Mouse (Mus musculus): ENCODE measurements around the gene Srgap1. TPM values are rescaled to one million over a fixed set of nuclear protein-coding genes. Genes with fewer than 3 reads are reported as not detected.

The Srgap1 gene
- polyA plus RNA-seq, 1 experiment, result 1.0 TPM

DNA sequence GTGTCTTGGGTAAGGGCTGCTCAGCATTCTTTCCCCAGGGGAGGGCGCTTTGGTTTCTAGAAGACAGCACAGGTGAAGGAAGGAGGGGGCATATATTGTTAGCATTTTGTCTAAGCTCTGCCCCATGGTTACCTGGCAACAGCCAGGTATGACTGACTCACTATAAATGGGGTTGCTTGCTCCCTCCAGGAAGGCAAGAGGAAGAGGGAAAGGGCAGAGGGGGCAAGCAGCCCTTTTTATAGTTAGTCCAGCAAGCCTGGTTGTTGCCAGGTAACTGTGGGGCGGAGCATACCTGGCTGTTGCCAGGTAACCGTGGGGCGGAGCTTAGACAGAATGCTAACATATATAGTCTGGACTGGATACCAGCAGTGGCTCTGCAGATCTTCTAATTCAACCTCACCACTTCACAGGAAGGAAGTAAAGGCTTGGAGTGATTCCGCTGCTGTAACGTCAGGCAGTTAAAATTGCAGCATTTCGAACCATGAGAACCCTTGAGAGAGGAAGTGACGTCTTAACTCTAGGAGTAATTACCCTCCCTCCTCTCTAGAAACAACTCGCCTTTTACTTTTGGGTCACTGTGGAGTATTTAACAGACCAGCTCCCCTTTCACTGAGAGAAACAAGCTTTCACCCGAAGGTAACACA is 74.7 kb downstream of the Srgap1 start:
- Histone ChIP-seq H3K4me1 (ENCODE audit: control insufficient read depth, insufficient read depth, low read length) (no peaks in the 10 kb centered on the region; the same call in 1 of the 2 replicates), H3K4me3 (replicated peaks; ENCODE audit: control insufficient read depth, low read depth, low read length) (no peak overlapping the region), H3K27ac (ENCODE audit: control insufficient read depth, insufficient read depth, low read depth, low read length, poor library complexity) (no peak overlapping the region)
- 49% methylated on average over 10 of the region's 10 CpGs for WGBS
- TF ChIP-seq CTCF (IDR thresholded peaks at IDR 0.05; ENCODE audit: control insufficient read depth, insufficient read depth, low read length) (no peak), POLR2A (IDR thresholded peaks at IDR 0.05; ENCODE audit: borderline replicate concordance, control insufficient read depth, low read depth, low read length) (no peak)

DNA sequence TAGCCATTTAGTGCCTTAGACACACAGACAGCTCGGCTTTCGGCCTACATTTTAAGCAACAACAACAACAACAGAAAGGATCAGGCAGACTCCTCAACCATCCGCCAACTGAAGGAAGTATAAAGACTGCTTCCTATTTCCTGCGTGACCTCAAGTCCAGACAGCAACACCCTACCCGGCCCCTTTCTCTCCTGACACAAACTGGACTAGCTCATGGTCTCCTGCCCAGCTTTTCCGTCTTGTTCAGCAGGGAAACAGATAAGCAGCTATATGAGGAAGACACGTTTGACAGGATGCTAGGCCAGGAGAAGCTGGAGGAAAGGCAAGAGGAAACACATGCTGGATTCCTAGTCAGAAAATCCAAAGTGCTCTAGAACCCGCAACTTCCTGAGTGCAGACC is 75.5 kb downstream of the Srgap1 start:
- no peak overlapping the region for H3K4me3 ChIP-seq (replicated peaks; ENCODE audit: control insufficient read depth, low read depth, low read length)
- H3K4me1 ChIP-seq (ENCODE audit: control insufficient read depth, insufficient read depth, low read length), result no peaks in the 10 kb centered on the region; the same call in 1 of the 2 replicates
- H3K27ac ChIP-seq (ENCODE audit: control insufficient read depth, insufficient read depth, low read depth, low read length, poor library complexity), result no peak overlapping the region
- TF ChIP-seq CTCF (IDR thresholded peaks at IDR 0.05; ENCODE audit: control insufficient read depth, insufficient read depth, low read length), result no peak
- 56% methylated on average over 8 of the region's 8 CpGs for WGBS

DNA sequence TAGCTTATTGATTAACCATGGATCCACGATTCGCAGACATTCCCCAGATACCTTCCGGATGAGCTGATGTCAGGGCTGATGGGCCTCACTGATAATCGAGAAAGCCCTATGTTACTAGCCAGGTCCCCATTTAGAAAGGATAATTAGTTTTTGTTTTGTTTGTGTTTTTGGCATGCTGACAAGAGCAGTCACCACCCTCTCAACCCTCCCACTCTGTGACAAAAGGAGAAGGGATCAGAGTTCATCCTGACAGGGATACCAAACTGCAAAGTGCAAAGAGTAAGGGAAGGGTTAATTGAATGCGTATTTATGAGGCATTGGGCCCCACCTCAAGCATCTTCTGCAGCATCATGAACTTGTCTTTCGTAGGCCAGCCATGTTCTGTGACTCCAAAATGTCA is 76.2 kb downstream of the Srgap1 start:
- Histone ChIP-seq H3K4me1 (ENCODE audit: control insufficient read depth, insufficient read depth, low read length) (no peaks in the 10 kb centered on the region; the same call in 1 of the 2 replicates), H3K4me3 (replicated peaks; ENCODE audit: control insufficient read depth, low read depth, low read length) (no peak overlapping the region), H3K27ac (ENCODE audit: control insufficient read depth, insufficient read depth, low read depth, low read length, poor library complexity) (no peak overlapping the region)
- TF ChIP-seq POLR2A (IDR thresholded peaks at IDR 0.05; ENCODE audit: borderline replicate concordance, control insufficient read depth, low read depth, low read length) (no peak), CTCF (IDR thresholded peaks at IDR 0.05; ENCODE audit: control insufficient read depth, insufficient read depth, low read length) (no peak)
- 85% methylated on average over 6 of the region's 6 CpGs for WGBS

GRCm38 (mm10) chr10:121964114-121964513 is 83.0 kb downstream of the Srgap1 start:
- no peak overlapping the region for H3K4me3 ChIP-seq (replicated peaks; ENCODE audit: control insufficient read depth, low read depth, low read length)
- 80% methylated on average over 10 of the region's 10 CpGs for WGBS
- H3K27ac ChIP-seq (ENCODE audit: control insufficient read depth, insufficient read depth, low read depth, low read length, poor library complexity), result no peak overlapping the region
- TF ChIP-seq CTCF (IDR thresholded peaks at IDR 0.05; ENCODE audit: control insufficient read depth, insufficient read depth, low read length) (no peak), POLR2A (IDR thresholded peaks at IDR 0.05; ENCODE audit: borderline replicate concordance, control insufficient read depth, low read depth, low read length) (no peak)
- H3K4me1 ChIP-seq (ENCODE audit: control insufficient read depth, insufficient read depth, low read length), result no peaks in the 10 kb centered on the region

- Histone ChIP-seq H3K27ac (ENCODE audit: control insufficient read depth, insufficient read depth, low read depth, low read length, poor library complexity) (no peak overlapping the region), H3K4me3 (replicated peaks; ENCODE audit: control insufficient read depth, low read depth, low read length) (no peak overlapping the region), H3K4me1 (ENCODE audit: control insufficient read depth, insufficient read depth, low read length) (no peaks in the 10 kb centered on the region)
- WGBS, result 2% methylated on average over 4 of the region's 4 CpGs
- TF ChIP-seq POLR2A (IDR thresholded peaks at IDR 0.05; ENCODE audit: borderline replicate concordance, control insufficient read depth, low read depth, low read length) (no peak), CTCF (IDR thresholded peaks at IDR 0.05; ENCODE audit: control insufficient read depth, insufficient read depth, low read length) (no peak)
Measured at GRCm38 (mm10) chr10:121962053-121962452, 85.1 kb downstream of the Srgap1 start.

GRCm38 (mm10) chr10:121961121-121961893 is 85.8 kb downstream of the Srgap1 start:
- WGBS, result 30% methylated on average over 11 of the region's 11 CpGs
- TF ChIP-seq POLR2A (IDR thresholded peaks at IDR 0.05; ENCODE audit: borderline replicate concordance, control insufficient read depth, low read depth, low read length) (no peak), CTCF (IDR thresholded peaks at IDR 0.05; ENCODE audit: control insufficient read depth, insufficient read depth, low read length) (no peak)
- H3K27ac ChIP-seq (ENCODE audit: control insufficient read depth, insufficient read depth, low read depth, low read length, poor library complexity), result no peak overlapping the region
- no peaks in the 10 kb centered on the region for H3K4me1 ChIP-seq (ENCODE audit: control insufficient read depth, insufficient read depth, low read length)
- no peak overlapping the region for H3K4me3 ChIP-seq (replicated peaks; ENCODE audit: control insufficient read depth, low read depth, low read length)

DNA sequence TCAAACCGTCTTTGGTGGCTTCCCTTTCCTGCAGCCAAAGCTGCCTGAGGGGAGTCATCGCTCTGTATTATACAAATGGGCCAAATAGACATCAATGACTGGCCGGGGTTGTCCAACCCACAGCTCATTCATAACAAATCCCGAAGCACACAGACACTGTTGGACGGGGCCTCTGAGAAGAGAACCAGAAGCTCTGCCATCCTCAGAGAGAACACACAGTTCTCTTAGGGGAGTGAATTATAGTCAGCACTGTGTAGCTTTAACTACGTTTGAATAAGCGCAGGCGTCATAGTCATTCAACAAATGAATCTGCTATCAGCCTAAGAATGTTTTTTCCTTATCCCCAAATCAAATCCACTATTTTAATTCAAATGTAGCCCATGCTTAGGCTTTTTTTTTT is 88.4 kb downstream of the Srgap1 start:
- TF ChIP-seq CTCF (IDR thresholded peaks at IDR 0.05; ENCODE audit: control insufficient read depth, insufficient read depth, low read length) (no peak), POLR2A (IDR thresholded peaks at IDR 0.05; ENCODE audit: borderline replicate concordance, control insufficient read depth, low read depth, low read length) (no peak)
- Histone ChIP-seq H3K27ac (ENCODE audit: control insufficient read depth, insufficient read depth, low read depth, low read length, poor library complexity) (no peak overlapping the region), H3K4me1 (ENCODE audit: control insufficient read depth, insufficient read depth, low read length) (no peaks in the 10 kb centered on the region), H3K4me3 (replicated peaks; ENCODE audit: control insufficient read depth, low read depth, low read length) (no peak overlapping the region)
- WGBS, result 26% methylated on average over 8 of the region's 8 CpGs

GRCm38 (mm10) chr10:121956505-121956904 is 90.6 kb downstream of the Srgap1 start:
- H3K4me1 ChIP-seq (ENCODE audit: control insufficient read depth, insufficient read depth, low read length), result no peaks in the 10 kb centered on the region
- 84% methylated on average over 11 of the region's 11 CpGs for WGBS
- no peak overlapping the region for H3K27ac ChIP-seq (ENCODE audit: control insufficient read depth, insufficient read depth, low read depth, low read length, poor library complexity)
- H3K4me3 ChIP-seq (replicated peaks; ENCODE audit: control insufficient read depth, low read depth, low read length), result no peak overlapping the region
- TF ChIP-seq POLR2A (IDR thresholded peaks at IDR 0.05; ENCODE audit: borderline replicate concordance, control insufficient read depth, low read depth, low read length) (no peak), CTCF (IDR thresholded peaks at IDR 0.05; ENCODE audit: control insufficient read depth, insufficient read depth, low read length) (no peak)
